Mouse (Mus musculus): Measurements from ENCODE around the gene Lmntd1.

The Lmntd1 gene

GRCm38 (mm10) chr6:145605203-145605602, 8.9 kb downstream of the Lmntd1 start:
- no peak for DNase-seq (ENCODE audit: low read depth, low spot score)

DNA sequence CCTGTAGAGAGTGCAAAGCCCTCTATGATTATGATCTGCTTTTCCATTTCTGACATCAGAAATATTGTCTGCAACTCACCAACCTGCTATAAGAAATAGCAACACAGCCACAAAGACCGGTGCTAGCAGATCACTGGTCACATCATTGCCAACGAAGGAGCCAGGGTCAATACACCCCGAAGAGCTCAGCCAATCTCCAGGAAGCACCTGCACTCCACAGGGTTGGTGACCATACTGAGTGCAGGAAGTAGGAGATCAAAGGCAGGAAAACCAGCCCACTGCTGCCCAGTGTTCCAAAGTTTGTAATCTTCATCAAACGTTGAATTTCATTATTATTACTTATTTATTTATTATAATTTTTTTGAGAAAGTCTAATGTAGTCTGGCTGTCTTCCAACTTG, 9.5 kb downstream of the Lmntd1 start:
- no peak for DNase-seq (ENCODE audit: low read depth, low spot score)

- no peak for DNase-seq (ENCODE audit: low read depth, low spot score)
Measured at GRCm38 (mm10) chr6:145604126-145604525, 10.0 kb downstream of the Lmntd1 start.

GRCm38 (mm10) chr6:145598794-145599555, 15.1 kb downstream of the Lmntd1 start:
- no peak for DNase-seq (ENCODE audit: low read depth, low spot score)

GRCm38 (mm10) chr6:145595905-145596304, 18.2 kb downstream of the Lmntd1 start:
- no peak for DNase-seq (ENCODE audit: low read depth, low spot score)

- DNase-seq (ENCODE audit: low read depth, low spot score): no peak
Measured at GRCm38 (mm10) chr6:145593991-145594390, 20.1 kb downstream of the Lmntd1 start.

DNA sequence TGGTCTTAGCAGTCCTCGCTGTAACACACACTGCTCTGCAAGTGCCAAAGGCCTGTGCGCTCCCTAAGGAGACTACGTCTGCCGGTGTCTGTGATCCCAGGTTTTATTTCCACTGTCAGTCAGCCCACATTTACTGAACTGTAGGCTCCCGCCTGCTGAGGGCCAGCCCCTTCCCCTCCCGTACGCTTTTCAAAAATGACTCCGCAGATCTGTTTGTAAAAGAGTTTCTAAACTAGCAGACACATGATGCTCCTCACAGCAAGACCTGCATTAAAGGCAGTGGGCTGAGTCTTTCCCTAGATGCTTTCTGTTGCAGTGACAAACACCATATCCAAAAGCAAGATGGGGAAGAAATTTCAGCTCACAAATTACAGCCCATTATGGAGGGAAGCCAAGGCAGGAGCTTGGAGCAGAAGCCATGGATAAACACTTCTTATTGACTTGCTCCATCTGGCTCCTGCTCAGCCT, 21.6 kb downstream of the Lmntd1 start:
- DNase-seq (ENCODE audit: low read depth, low spot score): no peak

- no peak for DNase-seq (ENCODE audit: low read depth, low spot score)
Measured at GRCm38 (mm10) chr6:145592036-145592435, 22.1 kb downstream of the Lmntd1 start.

GRCm38 (mm10) chr6:145591578-145591977, 22.5 kb downstream of the Lmntd1 start:
- no peak for DNase-seq (ENCODE audit: low read depth, low spot score)

DNA sequence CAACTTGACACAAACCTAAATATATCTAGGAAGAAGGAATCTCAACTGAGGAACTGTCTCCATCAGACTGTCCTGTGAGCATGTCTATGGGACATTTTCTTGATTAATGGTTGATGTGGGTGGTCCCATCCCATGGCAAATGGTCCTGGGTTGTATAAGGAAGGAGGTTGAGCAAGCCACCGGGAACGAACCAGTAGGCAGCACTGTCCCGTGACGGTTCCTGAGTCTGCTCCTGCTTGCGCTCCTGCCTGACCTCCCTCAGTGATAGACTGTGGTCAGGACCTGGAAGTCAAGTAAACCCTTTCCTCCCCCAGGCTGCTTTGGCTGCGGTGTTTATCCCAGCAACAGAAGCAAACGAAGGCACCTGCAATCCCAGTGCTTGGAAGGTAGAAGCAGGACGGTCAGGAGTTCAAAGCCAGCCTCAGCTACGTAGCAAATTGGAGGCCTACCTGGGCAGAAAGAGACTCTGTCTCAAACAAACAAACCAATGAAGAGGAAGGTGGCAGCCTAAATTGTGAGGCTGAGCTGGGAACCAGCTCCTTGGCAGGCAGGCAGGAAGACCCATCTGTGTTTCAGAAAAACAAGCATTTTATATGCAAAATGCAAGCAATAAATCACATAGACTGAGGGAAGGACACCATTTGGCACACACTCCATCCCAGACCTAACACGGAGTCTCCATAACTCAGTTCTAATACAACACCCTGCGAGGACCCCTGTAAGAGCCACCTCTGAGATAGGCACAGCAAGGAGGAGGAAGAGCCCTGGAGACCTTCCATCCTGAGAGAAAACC, 23.4 kb downstream of the Lmntd1 start:
- no peak for DNase-seq (ENCODE audit: low read depth, low spot score)

- no peak for DNase-seq (ENCODE audit: low read depth, low spot score)
Measured at GRCm38 (mm10) chr6:145585052-145585973, 28.8 kb downstream of the Lmntd1 start.

GRCm38 (mm10) chr6:145581366-145582170, 32.6 kb downstream of the Lmntd1 start:
- no peak for DNase-seq (ENCODE audit: low read depth, low spot score)

DNA sequence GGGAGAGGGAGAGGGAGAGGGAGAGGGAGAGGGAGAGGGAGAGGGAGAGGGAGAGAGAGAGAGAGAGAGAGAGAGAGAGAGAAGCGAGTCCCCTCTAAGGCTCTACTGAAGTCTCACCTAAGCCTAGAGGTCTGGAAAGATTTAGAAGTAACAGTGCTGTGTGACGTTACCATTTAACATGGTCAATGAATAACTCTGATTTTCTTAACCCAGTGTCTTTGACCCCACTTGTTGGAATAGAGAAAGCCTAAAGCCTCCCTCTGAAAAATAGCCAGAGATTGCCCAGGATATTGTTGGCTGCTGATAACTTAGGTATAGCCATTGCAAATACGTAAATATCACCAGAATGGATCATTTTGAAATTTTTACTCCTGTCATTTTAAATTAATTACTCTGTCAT, 34.4 kb downstream of the Lmntd1 start:
- DNase-seq (ENCODE audit: low read depth, low spot score): no peak

GRCm38 (mm10) chr6:145578457-145579185, 35.5 kb downstream of the Lmntd1 start:
- DNase-seq (ENCODE audit: low read depth, low spot score): no peak

GRCm38 (mm10) chr6:145576762-145577161, 37.4 kb downstream of the Lmntd1 start:
- DNase-seq (ENCODE audit: low read depth, low spot score): no peak

DNA sequence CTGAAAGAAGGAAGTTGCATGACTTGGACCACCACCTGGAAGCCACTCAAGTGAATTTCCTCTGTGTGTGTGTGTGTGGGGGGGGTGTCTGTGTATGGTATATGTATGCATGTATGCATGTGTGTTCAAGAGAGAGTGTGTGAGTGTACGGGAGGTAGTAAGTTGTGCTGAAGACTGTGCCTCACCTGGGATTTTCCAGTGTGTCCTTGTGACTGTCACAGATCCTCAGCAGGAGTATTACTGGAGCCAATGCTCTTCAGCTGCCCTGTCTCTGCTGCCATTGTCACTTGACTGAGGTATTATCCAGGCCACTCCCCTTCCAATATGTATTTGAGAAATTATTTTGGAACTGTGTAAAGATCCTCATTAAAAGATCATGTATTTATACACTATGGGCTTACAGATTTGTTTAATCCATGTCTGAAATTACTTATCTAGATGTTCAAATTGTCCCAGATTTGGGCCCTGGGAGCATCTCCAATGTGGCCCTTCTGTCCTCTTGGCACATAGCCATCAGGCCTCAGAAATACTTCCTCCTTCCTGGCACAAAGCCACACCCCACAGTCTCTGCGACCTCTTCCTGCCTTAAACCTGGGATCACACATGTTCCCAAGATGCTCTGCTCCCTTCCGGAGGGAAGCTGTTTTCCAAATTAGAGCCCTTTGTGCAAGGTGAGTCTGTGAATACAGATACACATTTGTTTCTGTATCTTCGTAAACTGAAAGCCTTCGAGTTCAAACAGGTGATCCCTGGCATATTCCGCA, 40.7 kb downstream of the Lmntd1 start:
- no peak for DNase-seq (ENCODE audit: low read depth, low spot score)

GRCm38 (mm10) chr6:145568701-145569100, 45.4 kb downstream of the Lmntd1 start:
- no peak for DNase-seq (ENCODE audit: low read depth, low spot score)

DNA sequence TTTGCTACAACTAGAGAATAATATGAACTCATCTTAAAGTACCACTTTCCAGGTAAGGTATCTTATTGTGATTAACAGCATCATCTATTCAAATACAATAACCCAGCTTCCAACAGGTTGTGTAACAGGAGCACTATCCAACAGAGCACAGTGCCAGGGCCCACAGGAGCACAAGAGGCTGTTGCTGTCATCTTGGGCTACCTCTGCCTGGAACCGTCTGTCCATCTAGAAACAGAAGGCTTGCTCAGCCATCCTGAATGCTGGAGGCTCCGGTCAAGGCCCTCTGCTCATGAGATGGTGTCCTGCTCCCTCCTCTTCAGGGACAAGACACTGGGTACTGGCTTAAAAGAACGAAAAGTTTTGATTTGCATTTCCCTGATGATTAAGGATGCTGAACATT, 46.3 kb downstream of the Lmntd1 start:
- DNase-seq (ENCODE audit: low read depth, low spot score): no peak

DNA sequence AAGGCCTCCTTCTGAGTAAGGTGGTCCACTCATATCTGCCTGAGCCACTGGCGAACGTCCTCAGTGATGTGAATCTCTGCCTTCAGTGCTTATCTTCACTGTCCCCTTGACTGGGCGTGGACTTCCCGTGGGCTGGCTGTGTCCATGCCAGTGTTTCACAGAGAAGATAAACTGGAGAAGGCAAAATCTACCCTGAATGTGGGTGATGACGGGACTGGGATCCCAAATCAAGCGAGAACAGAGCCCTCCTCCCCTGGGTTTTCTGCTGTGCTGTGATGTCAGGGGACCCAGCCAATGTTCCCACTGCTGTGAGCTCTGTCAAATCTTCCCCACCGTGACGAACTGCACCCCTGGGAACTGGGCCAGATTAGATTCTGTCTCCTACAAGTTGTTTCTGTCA, 46.8 kb downstream of the Lmntd1 start:
- no peak for DNase-seq (ENCODE audit: low read depth, low spot score)

GRCm38 (mm10) chr6:145565663-145566062, 48.5 kb downstream of the Lmntd1 start:
- no peak for DNase-seq (ENCODE audit: low read depth, low spot score)
